Mouse (Mus musculus) cortical plate, adult 2 months (tissue): ENCODE data around the gene Arhgef7. TPM values are rescaled to one million over a fixed set of nuclear protein-coding genes. Genes with fewer than 3 reads are reported as not detected.

Source experiments
- H3K27ac ChIP-seq: fragments of 200-500 bp; 2 replicates; pipeline ENCODE4 v1.5.1; 2012; ENCODE audit warnings: low read length, control low read depth, inconsistent platforms; ENCODE audit not compliant: insufficient read depth
- H3K4me1 ChIP-seq: fragments of 200-500 bp; 2 replicates; pipeline ENCODE4 v1.6.1; 2011; ENCODE audit warnings: low read length; ENCODE audit not compliant: control insufficient read depth, insufficient read depth
- H3K4me3 ChIP-seq: fragments of 200-500 bp; 2 replicates; pipeline ENCODE4 v1.5.1; 2011; ENCODE audit warnings: mild to moderate bottlenecking, low read length, control low read depth; ENCODE audit not compliant: insufficient read depth
- CTCF ChIP-seq: fragments of 200-500 bp; IDR thresholded peaks from 2 replicates; pipeline ENCODE4 v1.5.1; 2011; ENCODE audit warnings: mild to moderate bottlenecking, control low read depth, low read length; ENCODE audit not compliant: insufficient read depth; ENCODE audit errors: extremely low read depth
- POLR2A ChIP-seq: fragments of 200-500 bp; IDR thresholded peaks from 2 replicates; pipeline ENCODE4 v1.6.1; 2011; ENCODE audit warnings: mild to moderate bottlenecking, low read length, control low read depth; ENCODE audit not compliant: insufficient read depth; ENCODE audit errors: extremely low read depth
- polyA plus RNA-seq: library from polyadenylated mRNA; depleted of rRNA; stranded (reverse); fragments of >200 nt; gene quantifications from 2 replicates; pipeline ENCODE4 v1.2.3, GENCODE M21; 2012

The Arhgef7 gene
- polyA plus RNA-seq, 1 experiment: 71.1 TPM

GRCm38 (mm10) chr8:11825756-11826155 lies 98.2 kb downstream of the Arhgef7 start:
- Histone ChIP-seq H3K4me3 (no peak overlapping the region), H3K27ac (no peak overlapping the region), H3K4me1 (peaks cover 16% of the 10 kb centered on the region)
- TF ChIP-seq CTCF (no peak), POLR2A (no peak)

DNA sequence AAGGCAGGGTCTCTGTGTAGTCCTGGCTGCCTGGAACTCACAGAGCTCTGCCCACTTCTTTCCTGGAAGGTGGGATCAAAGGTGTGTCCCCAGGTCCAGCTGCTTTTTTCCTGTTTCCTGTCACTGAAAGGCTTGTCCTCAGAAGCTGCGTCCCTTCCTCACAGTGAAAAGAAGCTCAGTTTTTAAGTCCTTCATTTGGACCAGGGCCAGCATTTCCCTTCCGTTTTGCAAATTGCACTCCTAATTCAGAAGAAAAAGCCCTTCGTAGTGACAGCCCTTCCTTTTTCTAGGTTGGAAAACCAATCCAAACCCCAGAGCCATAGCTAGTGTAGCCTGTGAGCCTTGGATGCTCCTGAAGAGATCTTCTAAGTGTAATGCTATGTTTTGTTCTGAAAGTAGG lies 99.8 kb downstream of the Arhgef7 start:
- no peak overlapping the region for H3K27ac ChIP-seq
- TF ChIP-seq POLR2A (no peak), CTCF (no peak)
- peaks cover 13% of the 10 kb centered on the region for H3K4me1 ChIP-seq
- no peak overlapping the region for H3K4me3 ChIP-seq

- Histone ChIP-seq H3K27ac (no peak overlapping the region), H3K4me3 (no peak overlapping the region), H3K4me1 (peaks cover 8% of the 10 kb centered on the region)
- TF ChIP-seq CTCF: no peak
- no peak for TF ChIP-seq POLR2A
Measured at GRCm38 (mm10) chr8:11830214-11831046, 102.9 kb downstream of the Arhgef7 start.

DNA sequence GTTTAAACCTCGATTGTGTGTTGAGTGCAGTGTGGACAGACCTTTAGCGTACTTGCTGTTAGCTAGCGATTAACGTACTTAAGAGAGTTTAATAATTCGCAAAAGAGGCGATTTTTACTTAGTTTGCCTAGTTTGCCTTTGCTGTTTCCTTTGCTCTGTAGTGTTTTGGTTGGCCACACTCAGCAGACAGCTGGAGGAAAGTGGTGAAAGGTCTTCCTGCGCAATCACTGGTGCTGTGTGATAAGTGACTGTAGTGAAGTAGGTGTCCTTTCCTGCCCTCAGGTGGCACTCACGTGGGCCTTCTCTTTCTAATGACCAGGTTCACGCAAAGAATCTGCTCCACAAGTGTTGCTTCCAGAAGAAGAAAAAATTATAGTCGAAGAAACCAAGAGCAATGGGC lies 103.7 kb downstream of the Arhgef7 start:
- TF ChIP-seq POLR2A (no peak), CTCF (no peak)
- H3K4me3 ChIP-seq: no peak overlapping the region
- H3K4me1 ChIP-seq: peaks cover 8% of the 10 kb centered on the region
- H3K27ac ChIP-seq: no peak overlapping the region

GRCm38 (mm10) chr8:11831939-11832338 lies 104.4 kb downstream of the Arhgef7 start:
- Histone ChIP-seq H3K4me1 (peaks cover 8% of the 10 kb centered on the region), H3K4me3 (no peak overlapping the region), H3K27ac (no peak overlapping the region)
- no peak for TF ChIP-seq CTCF
- no peak for TF ChIP-seq POLR2A

GRCm38 (mm10) chr8:11833157-11833556 lies 105.6 kb downstream of the Arhgef7 start:
- no peak for TF ChIP-seq POLR2A
- TF ChIP-seq CTCF: no peak
- H3K4me3 ChIP-seq: no peak overlapping the region
- H3K4me1 ChIP-seq: peaks cover 6% of the 10 kb centered on the region
- no peak overlapping the region for H3K27ac ChIP-seq

DNA sequence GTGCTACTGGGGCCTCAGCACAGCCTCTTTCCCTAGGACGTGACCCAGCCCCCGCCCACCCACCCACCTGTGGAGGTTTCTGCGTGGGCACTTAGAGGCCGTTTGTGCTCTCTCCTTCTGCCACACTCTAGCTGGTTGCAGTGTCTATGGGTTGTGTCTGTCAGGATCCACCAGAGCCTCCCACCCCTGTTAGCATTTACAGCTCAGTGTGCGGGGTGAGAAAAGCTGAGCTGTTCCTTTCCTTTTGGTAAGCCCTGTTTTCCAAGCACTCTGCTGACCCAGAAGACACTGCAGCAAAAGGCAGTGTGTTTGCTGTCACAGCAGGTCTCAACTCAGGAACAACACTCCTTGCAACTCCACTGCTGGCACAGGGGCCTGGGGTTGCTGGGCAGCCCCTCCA lies 106.7 kb downstream of the Arhgef7 start:
- Histone ChIP-seq H3K27ac (no peak overlapping the region), H3K4me3 (no peak overlapping the region), H3K4me1 (peaks cover 6% of the 10 kb centered on the region)
- TF ChIP-seq POLR2A: no peak
- TF ChIP-seq CTCF: no peak

GRCm38 (mm10) chr8:11834691-11835090 lies 107.2 kb downstream of the Arhgef7 start:
- Histone ChIP-seq H3K27ac (no peak overlapping the region), H3K4me1 (peaks cover 6% of the 10 kb centered on the region), H3K4me3 (no peak overlapping the region)
- no peak for TF ChIP-seq CTCF
- TF ChIP-seq POLR2A: no peak

DNA sequence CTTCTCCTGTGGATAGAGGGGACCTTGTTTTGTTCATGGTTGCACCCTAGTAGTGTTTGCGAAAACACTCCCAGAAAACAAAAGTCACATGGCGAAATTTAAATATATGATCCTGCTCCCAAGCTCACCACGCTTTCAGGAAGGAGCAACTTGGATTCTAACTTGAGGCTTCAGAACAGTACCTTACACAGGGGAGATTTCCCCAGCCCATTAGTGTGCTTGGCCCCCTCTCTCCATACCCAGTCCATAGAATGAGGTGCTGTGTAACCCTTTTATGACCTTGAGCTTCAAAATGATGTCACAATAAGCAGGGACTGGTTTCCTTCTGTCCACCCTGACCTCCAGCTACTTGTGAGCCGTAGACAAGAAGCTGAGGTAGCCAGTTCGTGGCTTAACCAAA lies 112.7 kb downstream of the Arhgef7 start, which contains the start of gene Tex29:
Tex29 (plus strand) TSS at position 301 of the 400 bp plus-strand sequence.
- no peak within 1 kb of the TSS for H3K27ac ChIP-seq
- no peak within 1 kb of the TSS for H3K4me3 ChIP-seq
- H3K4me1 ChIP-seq: no peaks in the 10 kb centered on the region
- TF ChIP-seq CTCF (no peak), POLR2A (no peak)

DNA sequence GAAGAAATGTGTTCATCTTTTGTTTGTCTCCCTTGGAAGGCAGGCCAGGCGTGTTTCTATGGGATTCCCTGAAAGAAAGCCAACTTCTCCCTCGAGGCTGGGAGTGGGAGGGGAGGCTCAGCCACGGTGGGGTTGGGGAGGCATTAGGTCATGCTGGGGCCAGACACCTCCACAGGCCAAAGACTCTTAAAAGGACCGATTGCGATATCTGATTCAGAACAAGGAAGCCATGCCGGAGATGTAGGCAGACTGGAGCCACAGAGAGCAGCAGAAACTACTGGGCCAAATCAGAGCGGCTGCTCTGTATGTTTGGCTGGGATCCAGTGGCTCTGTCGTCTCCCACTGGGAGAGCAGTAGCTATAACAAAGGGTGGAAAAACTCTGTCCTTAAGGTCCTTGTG lies 114.0 kb downstream of the Arhgef7 start:
- H3K27ac ChIP-seq: no peak overlapping the region

DNA sequence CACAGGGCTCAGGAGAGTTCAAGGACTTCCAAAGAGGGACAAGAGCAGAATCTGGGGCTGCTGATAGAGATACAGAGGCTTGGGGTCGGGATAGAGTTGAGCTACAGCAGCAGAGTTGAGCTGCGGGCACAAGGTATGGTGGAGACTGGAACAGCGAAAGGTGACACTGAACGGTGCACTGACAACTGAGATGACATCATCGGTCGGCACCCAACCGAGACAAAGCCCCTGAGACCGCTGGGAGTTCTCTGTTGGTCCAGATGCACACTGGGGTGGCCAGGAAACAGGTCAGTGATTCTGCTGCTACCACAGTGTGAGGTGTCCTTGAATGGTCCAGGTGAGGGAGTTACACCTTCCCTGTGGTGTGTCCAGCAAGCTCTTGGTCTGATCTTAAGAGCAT lies 115.2 kb downstream of the Arhgef7 start:
- no peak for TF ChIP-seq CTCF
- no peak for TF ChIP-seq POLR2A
- no peak overlapping the region for H3K4me3 ChIP-seq

More for the DNA sequence above, 114.0 kb downstream of the Arhgef7 start:
- H3K4me3 ChIP-seq: no peak overlapping the region
- no peaks in the 10 kb centered on the region for H3K4me1 ChIP-seq
- TF ChIP-seq CTCF (no peak), POLR2A (no peak)

More for the DNA sequence above, 115.2 kb downstream of the Arhgef7 start:
- Histone ChIP-seq H3K4me1 (no peaks in the 10 kb centered on the region), H3K27ac (no peak overlapping the region)
